Mouse (Mus musculus) layer of hippocampus, adult 2 months (tissue): ENCODE measurements around the gene Serpina10. TPM values are rescaled to one million over a fixed set of nuclear protein-coding genes. Genes with fewer than 3 reads are reported as not detected.
"Not testable (repeated sequence)": the region's sequence is repeated elsewhere in the genome, so short reads cannot be mapped to it uniquely, and the experiment has no call there.

ENCODE experiments used
- DNase-seq, 2 experiments: peaks; one replicate each; pipeline ENCODE4 v3.0.0; 2022; ENCODE audit warnings: low spot score in 2 of 2
- H3K27ac ChIP-seq: fragments of 200-600 bp; 2 replicates; pipeline ENCODE4 v1.8.1; 2022
- H3K4me3 ChIP-seq: fragments of 200-600 bp; 2 replicates; pipeline ENCODE4 v1.8.1; 2022; ENCODE audit warnings: mild to moderate bottlenecking
- CTCF ChIP-seq: fragments of 200-600 bp; conservative IDR thresholded peaks from 2 replicates; pipeline ENCODE4 v1.8.1; 2022; ENCODE audit warnings: antibody characterized with exemption, mild to moderate bottlenecking, moderate library complexity
- total RNA-seq, 2 experiments: library from RNA; stranded (reverse); gene quantifications; 2 replicates each; pipeline ENCODE4 v1.2.3; 2021

Serpina10 gene
- total RNA-seq, 2 experiments from 2014 or later = 0.10 TPM; not detected in 1

- no peak for TF ChIP-seq CTCF
- DNase-seq = no peak
- H3K4me3 ChIP-seq = no peak overlapping the region
- no peak overlapping the region for H3K27ac ChIP-seq
These were observed 22.6 kb upstream of the Serpina10 start for GRCm38 (mm10) chr12:103653836-103654235.

DNA sequence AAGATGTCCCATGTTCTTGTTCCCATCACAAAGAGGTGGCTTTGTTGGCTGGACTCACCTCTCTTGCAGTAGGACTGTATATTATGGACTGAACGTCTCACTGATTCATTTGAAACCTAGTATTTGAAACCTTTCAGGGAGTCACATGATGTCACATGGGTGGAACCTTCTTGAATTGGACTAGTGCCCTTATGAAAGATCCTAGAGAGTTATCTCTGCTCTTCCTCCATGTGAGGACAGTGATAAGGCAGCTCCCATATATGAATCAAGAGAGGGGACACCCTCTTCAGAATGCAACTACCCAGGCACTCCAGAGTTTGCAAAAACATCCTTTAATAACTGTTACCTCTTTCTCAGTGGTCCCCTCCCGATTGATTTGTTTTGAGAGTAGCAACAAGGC, 15.1 kb upstream of the Serpina10 start:
- no peak for DNase-seq
- no peak for TF ChIP-seq CTCF
- H3K27ac ChIP-seq = no peak overlapping the region
- no peak overlapping the region for H3K4me3 ChIP-seq

DNA sequence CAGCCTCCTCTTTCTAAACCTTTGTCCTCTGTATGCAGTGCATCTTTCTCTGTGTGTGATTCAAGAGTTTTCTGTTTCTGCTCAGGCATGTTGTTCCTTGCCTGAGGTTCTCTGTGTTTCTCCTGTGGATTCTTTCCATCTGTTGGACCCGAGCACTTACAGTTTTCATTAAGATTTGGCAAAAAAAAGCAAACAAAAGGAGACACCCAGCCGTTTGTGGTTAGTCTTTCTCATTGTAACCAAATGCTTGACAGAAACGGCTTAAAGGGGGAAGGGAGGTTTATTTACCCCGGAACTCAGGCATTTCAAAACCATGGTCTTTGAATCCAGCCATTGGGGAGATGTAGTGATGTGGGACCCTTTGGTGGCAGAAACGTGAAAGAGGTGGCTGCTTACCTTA, 13.4 kb upstream of the Serpina10 start:
- H3K27ac ChIP-seq = no peak overlapping the region
- H3K4me3 ChIP-seq = no peak overlapping the region
- TF ChIP-seq CTCF = no peak
- no peak for DNase-seq

GRCm38 (mm10) chr12:103643818-103644217, 12.6 kb upstream of the Serpina10 start:
- H3K27ac ChIP-seq = no peak overlapping the region
- no peak overlapping the region for H3K4me3 ChIP-seq
- no peak for TF ChIP-seq CTCF
- no peak for DNase-seq

DNA sequence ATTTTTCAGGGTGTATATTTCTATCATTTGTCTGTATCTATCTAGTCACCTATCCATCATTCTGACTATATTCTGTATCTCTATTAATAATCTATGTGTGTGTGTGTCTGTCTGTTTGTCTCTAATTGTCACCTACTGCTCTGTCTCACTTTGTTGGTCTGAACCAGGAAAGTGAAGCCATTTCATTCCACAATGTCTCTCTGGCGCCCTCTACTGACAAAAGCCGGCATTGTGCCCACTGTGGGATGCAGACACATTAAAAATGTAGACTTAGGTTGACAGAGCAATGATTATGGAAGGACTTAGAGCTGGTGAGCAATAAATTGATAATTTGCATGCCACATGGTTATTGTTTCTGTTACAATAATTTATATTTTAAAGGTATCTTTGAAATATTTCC, 12.1 kb upstream of the Serpina10 start:
- peak; percentile 97 for TF ChIP-seq CTCF
- Histone ChIP-seq H3K27ac (no peak overlapping the region), H3K4me3 (no peak overlapping the region)
- DNase-seq = peak; percentile 76 to 93

DNA sequence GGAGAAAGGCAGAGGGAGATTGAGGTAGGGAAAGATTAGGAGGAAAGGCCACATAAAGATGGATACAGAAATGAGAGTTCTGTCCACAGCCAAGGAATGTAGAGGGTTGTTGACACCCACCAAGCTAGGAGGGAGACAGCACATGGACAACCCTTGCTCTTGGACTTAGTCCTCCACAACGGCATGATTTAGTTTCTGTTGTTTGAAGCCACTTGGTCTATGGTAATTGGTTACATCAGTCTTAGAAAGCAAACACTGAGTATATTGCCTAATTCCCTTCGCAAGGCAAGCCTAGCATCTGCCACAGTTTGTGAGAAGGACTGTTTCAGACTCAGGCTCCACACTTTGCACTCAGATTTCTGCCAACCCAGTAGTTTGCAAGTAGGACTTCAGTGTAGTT, 4.6 kb upstream of the Serpina10 start:
- H3K4me3 ChIP-seq = no peak overlapping the region
- DNase-seq = no peak
- TF ChIP-seq CTCF = no peak
- no peak overlapping the region for H3K27ac ChIP-seq

DNA sequence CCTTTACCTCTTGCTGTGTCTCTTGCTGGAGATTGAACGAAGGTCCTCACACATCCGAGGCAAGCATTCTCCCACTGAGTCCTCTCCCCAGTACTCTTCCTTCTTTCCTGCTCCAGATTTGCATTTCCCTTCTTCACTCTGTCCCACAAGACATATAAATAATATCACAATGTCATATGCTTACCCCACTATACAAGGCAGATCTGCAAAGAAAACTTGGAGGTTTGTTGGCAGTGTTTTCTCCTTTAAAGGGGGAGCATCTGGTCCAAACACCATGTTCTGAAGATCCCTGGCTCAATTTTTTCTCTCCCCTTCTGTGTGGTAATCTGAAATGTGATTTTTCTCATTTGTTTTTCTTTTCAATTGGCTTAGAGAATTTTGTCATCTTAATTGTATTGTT, 3.2 kb upstream of the Serpina10 start:
- no peak for TF ChIP-seq CTCF
- Histone ChIP-seq H3K27ac (peak overlapping the region; percentile 72; the same call in 1 of the 2 replicates), H3K4me3 (no peak overlapping the region)
- DNase-seq = peak; percentile 29 to 45

GRCm38 (mm10) chr12:103616860-103617261, 14.4 kb downstream of the Serpina10 start:
- Histone ChIP-seq H3K27ac (no peak overlapping the region), H3K4me3 (no peak overlapping the region)
- no peak for TF ChIP-seq CTCF
- DNase-seq = no peak

DNA sequence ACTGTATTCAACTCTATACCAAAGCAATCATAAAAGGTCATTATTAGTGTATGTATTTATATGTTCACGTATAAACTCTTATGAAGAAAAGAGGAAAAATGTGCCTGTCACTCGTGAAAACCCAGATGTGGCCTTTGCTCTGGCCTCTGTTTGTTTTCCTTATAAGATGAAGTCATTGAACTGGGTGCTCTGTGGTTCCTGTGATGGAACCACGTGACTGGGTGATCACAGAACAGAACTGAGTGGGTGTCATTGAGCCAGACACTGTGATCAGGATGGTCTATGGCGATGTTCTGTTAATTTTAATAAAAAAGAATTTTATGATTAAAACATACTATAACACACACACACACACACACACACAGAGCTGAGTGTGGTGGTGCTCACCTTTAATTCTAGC, 15.5 kb downstream of the Serpina10 start:
- DNase-seq = no peak
- no peak overlapping the region for H3K4me3 ChIP-seq
- H3K27ac ChIP-seq = no peak overlapping the region
- no peak for TF ChIP-seq CTCF

DNA sequence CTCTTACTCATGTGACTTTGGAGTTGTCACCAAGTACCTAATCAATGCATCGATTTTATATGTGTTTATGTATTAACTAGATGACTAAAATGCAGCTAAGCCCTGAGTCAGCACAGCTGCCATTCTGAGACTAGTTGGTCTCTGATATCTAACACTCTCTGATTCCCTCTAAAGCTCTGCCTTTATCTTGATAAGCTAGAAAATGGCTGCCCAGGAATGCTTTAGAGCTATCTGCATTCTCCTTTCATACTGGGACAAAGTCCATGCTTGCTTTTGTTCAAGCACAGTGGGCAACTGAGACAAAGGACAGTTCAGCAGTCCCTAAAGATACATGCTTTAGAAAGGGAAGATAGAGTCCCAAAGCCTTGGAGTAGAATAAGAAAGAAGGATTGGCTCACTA, 16.1 kb downstream of the Serpina10 start:
- TF ChIP-seq CTCF = no peak
- no peak for DNase-seq
- no peak overlapping the region for H3K4me3 ChIP-seq

GRCm38 (mm10) chr12:103601839-103602238, 29.4 kb downstream of the Serpina10 start:
- H3K4me3 ChIP-seq = no peak overlapping the region
- H3K27ac ChIP-seq = no peak overlapping the region
- TF ChIP-seq CTCF = no peak
- DNase-seq = no peak

More for the DNA sequence above, 16.1 kb downstream of the Serpina10 start:
- H3K27ac ChIP-seq = no peak overlapping the region

GRCm38 (mm10) chr12:103600364-103600763, 30.9 kb downstream of the Serpina10 start:
- TF ChIP-seq CTCF = no peak
- Histone ChIP-seq H3K4me3 (no peak overlapping the region), H3K27ac (no peak overlapping the region)
- no peak for DNase-seq

GRCm38 (mm10) chr12:103598411-103598810, 32.8 kb downstream of the Serpina10 start:
- TF ChIP-seq CTCF = no peak
- Histone ChIP-seq H3K4me3 (no peak overlapping the region), H3K27ac (no peak overlapping the region)
- no peak for DNase-seq

- no peak for TF ChIP-seq CTCF
- H3K4me3 ChIP-seq = no peak overlapping the region
- H3K27ac ChIP-seq = peak overlapping the region; percentile 61; the same call in 1 of the 2 replicates
- peak; percentile 23 to 34 for DNase-seq
These were observed 47.5 kb downstream of the Serpina10 start for GRCm38 (mm10) chr12:103583771-103584170.

GRCm38 (mm10) chr12:103578148-103578547, 53.1 kb downstream of the Serpina10 start:
- not testable (repeated sequence) for H3K4me3 ChIP-seq, H3K27ac ChIP-seq, DNase-seq
